Mouse (Mus musculus) lung, postnatal 0 days (tissue): ENCODE measurements around the gene Atp5j2. TPM values are rescaled to one million over a fixed set of nuclear protein-coding genes. Genes with fewer than 3 reads are reported as not detected.

Experiments
- ATAC-seq: fragments of 200-750 bp; cut with Nextera tagmentation; 2 replicates; pipeline ENCODE4 v1.8.0; 2017; ENCODE audit warnings: moderate library complexity
- DNase-seq: peaks from one replicate; pipeline ENCODE4 v3.0.0-alpha.2; 2016; ENCODE audit warnings: low spot score
- H3K27ac ChIP-seq: fragments of 300-500 bp; sonication (generic); 2 replicates; pipeline ENCODE4 v1.5.1; 2014; ENCODE audit warnings: antibody characterized with exemption, mild to moderate bottlenecking, low read length, mixed read lengths
- H3K27me3 ChIP-seq: fragments of 300-500 bp; sonication (generic); replicated peaks from 2 replicates; pipeline ENCODE4 v1.6.1; 2014; ENCODE audit warnings: low read length, mixed read lengths; ENCODE audit not compliant: insufficient read depth
- H3K36me3 ChIP-seq: fragments of 300-500 bp; sonication (generic); 2 replicates; pipeline ENCODE4 v1.6.1; 2014; ENCODE audit warnings: low read length, mixed read lengths; ENCODE audit not compliant: insufficient read depth
- H3K4me1 ChIP-seq: fragments of 300-500 bp; sonication (generic); 2 replicates; pipeline ENCODE4 v1.6.1; 2014; ENCODE audit warnings: antibody characterized with exemption, low read depth, low read length, mixed read lengths; ENCODE audit not compliant: insufficient read depth
- H3K4me2 ChIP-seq: fragments of 300-500 bp; sonication (generic); replicated peaks from 2 replicates; pipeline ENCODE4 v1.6.1; 2014; ENCODE audit warnings: low read depth, mild to moderate bottlenecking, low read length, moderate library complexity, mixed read lengths
- H3K4me3 ChIP-seq: fragments of 300-500 bp; sonication (generic); 2 replicates; pipeline ENCODE4 v1.5.1; 2014; ENCODE audit warnings: low read depth, low read length
- H3K9ac ChIP-seq: fragments of 300-500 bp; sonication (generic); replicated peaks from 2 replicates; pipeline ENCODE4 v1.6.1; 2014; ENCODE audit warnings: low read depth, mild to moderate bottlenecking
- H3K9me3 ChIP-seq: fragments of 300-500 bp; sonication (generic); 2 replicates; pipeline ENCODE4 v1.6.1; 2016; ENCODE audit warnings: low read length, mixed read lengths
- CTCF ChIP-seq: IDR thresholded peaks from 2 replicates; pipeline ENCODE4 v1.5.1; 2016; ENCODE audit warnings: antibody characterized with exemption, mild to moderate bottlenecking
- EP300 ChIP-seq: IDR thresholded peaks from 2 replicates; pipeline ENCODE4 v1.6.1; 2016; ENCODE audit warnings: antibody characterized with exemption, mild to moderate bottlenecking, control low read depth
- WGBS: fragments of 180-500 bp; shearing (Covaris S2); extraction: QIAGEN DNeasy Blood & Tissue Kit; methylation state at CpG from one replicate; pipeline ENCODE4 v1.1.7; 2014; 5-methylcytosine and 5-hydroxymethylcytosine counted together
- polyA plus RNA-seq: library from polyadenylated mRNA; unstranded; fragments of >200 nt; fragmentation: Nextera tagmentation; extraction: Ambion mirVana; gene quantifications from 2 replicates; pipeline ENCODE4 v1.2.1, GENCODE M21; 2015

Gene Atp5j2
- polyA plus RNA-seq, 1 experiment from 2014 or later: 396 TPM

DNA sequence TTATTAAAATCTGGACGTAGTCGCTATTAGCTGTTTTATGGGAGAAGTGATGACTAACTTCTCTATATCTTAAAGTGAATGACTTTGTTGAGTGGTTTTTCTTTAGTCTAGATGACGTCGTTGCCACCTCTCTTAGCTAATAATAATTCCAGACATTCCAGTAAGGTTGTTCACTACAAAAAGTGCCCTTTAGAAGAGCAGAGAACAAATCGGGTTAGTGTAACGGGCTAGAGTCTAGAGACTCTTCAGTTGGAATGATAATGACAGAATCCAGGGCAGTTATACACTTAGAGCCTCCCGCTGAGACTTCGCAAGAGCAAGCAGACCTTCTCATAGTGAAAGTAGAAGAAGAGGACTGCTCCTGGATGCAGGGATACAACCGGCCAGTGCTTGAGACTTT is 13.2 kb upstream of the Atp5j2 start:
- 11% methylated on average over 9 of the region's 9 CpGs for WGBS
- Histone ChIP-seq H3K9me3 (no peaks in the 10 kb centered on the region), H3K4me3 (peak overlapping the region; percentile 58), H3K27ac (peak overlapping the region; percentile 55), H3K27me3 (no peaks in the 10 kb centered on the region), H3K4me2 (peak overlapping the region; percentile 61), H3K36me3 (no peaks in the 10 kb centered on the region), H3K4me1 (peaks cover 7% of the 10 kb centered on the region; the same call in 1 of the 2 replicates), H3K9ac (peak overlapping the region; percentile 58; the same call in 1 of the 2 replicates)
- DNase-seq (peak; percentile 95), ATAC-seq (peak; percentile 37)
- TF ChIP-seq CTCF (no peak), EP300 (peak; percentile 98)

DNA sequence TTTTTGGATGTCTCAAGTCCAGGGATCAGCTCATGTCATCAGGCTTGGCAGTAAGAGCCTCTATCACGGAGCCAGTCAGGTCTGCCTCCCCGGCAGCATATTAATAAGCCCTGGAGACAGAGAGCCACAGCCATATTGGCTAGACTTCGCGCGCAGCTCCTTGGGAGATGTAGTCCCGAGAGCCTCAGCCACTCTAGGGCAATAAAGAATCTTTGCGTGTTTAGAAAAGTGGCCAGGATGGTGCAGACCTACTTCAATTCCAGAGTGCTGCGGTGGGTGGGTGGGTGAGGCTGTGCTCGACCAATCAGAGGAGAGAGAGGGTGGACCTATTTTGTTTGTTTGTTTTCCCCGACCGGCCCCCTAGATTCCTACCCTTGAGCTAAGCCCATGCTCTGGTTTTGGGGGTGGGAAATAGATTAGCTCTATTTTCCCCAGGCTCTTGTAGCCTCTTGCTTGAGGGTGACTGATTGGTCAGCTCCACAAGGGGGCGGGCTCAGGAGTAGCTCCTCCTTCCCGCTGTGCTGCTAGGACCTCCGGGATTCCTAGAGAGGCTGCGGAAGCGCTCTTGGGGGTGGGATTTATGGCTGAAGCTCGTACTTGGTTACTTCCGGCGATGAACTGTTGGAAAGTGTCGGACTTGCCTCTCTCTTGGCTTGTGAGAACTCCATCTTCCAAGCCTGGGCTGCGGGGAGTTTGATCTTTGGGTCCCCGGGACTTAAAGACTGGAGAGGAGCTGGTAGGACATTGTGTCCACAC is 12.3 kb upstream of the Atp5j2 start, which contains the start of gene Zkscan5:
Gene Zkscan5, plus strand, starts transcription at position 627 of the 756 bp plus-strand sequence.
- peaks cover 7% of the 10 kb centered on the region; the same call in 1 of the 2 replicates for H3K4me1 ChIP-seq
- peak; percentile 64; the same call in 1 of the 2 replicates for TF ChIP-seq EP300
- no peak; the same call in 1 of the 2 replicates for TF ChIP-seq CTCF
- peak within 1 kb of the TSS; percentile 61 for H3K4me2 ChIP-seq
- peak within 1 kb of the TSS; percentile 58 for H3K9ac ChIP-seq
- under 1% methylated on average over 22 of the region's 22 CpGs for WGBS
- ATAC-seq (peak; percentile 95), DNase-seq (peak; percentile 99)
- no peaks in the 10 kb centered on the region for H3K36me3 ChIP-seq
- H3K27ac ChIP-seq: peak within 1 kb of the TSS; percentile 91
- H3K4me3 ChIP-seq: peak within 1 kb of the TSS; percentile 58
- H3K27me3 ChIP-seq: no peaks in the 10 kb centered on the region
- no peaks in the 10 kb centered on the region for H3K9me3 ChIP-seq

DNA sequence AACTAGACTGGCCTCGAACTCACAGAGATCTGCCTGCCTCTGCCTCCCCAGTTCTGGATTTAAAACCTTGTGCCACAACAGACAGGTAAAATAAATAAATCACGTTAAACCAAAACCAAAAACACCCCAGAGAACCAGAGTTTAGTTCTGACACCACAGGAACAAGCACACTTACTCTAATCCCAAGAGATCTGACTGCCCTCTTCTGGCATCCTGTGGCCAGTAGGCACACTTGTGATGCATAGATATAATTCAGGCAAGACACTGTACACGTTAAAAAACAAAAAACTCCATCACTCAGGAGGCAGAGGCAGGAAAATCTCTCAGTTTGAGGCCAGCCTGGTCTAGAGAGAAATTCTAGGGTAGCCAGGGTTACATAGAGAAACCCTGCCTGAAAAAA is 10.6 kb upstream of the Atp5j2 start:
- Histone ChIP-seq H3K9ac (no peak overlapping the region), H3K4me1 (peaks cover 7% of the 10 kb centered on the region; the same call in 1 of the 2 replicates), H3K27me3 (no peaks in the 10 kb centered on the region), H3K9me3 (no peaks in the 10 kb centered on the region), H3K4me3 (no peak overlapping the region), H3K36me3 (0 out of 2 replicates have a peak, but pooled peaks cover 7% of the 10 kb centered on the region), H3K27ac (no peak overlapping the region), H3K4me2 (no peak overlapping the region)
- DNase-seq (no peak), ATAC-seq (no peak)
- 44% methylated on average over 3 of the region's 3 CpGs for WGBS
- TF ChIP-seq CTCF: 0 out of 2 replicates have a peak, but pooled peaks have one; percentile 12
- TF ChIP-seq EP300: no peak

DNA sequence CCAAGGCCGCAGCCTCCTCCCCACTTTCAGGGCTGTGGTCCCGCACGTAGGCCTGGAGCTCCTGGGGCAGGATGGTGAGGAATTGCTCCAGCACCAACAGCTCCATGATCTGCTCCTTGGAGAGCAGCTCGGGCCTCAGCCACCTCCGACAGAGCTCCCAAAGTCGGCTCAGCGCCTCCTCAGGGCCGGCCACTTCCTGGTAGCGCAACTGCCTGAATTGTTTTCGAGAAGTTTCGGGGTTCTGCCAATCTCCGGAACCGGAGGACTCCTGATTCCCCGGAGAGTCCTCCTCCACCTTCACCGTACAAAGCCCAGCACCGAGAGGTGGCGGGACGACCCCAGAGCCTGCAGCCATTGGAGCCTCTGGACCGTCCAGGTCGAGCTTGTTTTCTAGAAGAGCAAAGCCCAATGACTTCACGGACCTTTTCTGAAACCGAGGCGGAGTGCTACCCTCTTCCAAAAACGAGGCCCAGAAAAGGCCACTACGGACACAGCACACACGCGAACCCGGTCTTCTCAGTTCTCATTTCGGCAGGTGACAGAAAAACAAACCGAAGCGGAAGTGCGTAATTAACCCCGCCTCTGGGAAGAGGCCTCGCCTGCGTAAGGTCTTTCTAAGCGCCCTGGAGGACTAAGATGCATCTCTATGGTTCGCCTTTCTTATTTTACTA is 9.6 kb upstream of the Atp5j2 start, which contains the start of gene Zkscan14:
Gene Zkscan14, minus strand, starts transcription at position 548 of the 671 bp plus-strand sequence.
- Histone ChIP-seq H3K27me3 (no peaks in the 10 kb centered on the region), H3K4me1 (peaks cover 7% of the 10 kb centered on the region; the same call in 1 of the 2 replicates), H3K27ac (peak within 1 kb of the TSS; percentile 96), H3K9me3 (no peaks in the 10 kb centered on the region), H3K4me2 (peak within 1 kb of the TSS; percentile 91), H3K4me3 (peak within 1 kb of the TSS; percentile 89), H3K9ac (peak within 1 kb of the TSS; percentile 94), H3K36me3 (0 out of 2 replicates have a peak, but pooled peaks cover 8% of the 10 kb centered on the region)
- DNase-seq: peak; percentile 95
- ATAC-seq: peak; percentile 7; the same call in 1 of the 2 replicates
- TF ChIP-seq EP300 (peak; percentile 37; the same call in 1 of the 2 replicates), CTCF (no peak)
- 2% methylated on average over 37 of the region's 37 CpGs for WGBS

DNA sequence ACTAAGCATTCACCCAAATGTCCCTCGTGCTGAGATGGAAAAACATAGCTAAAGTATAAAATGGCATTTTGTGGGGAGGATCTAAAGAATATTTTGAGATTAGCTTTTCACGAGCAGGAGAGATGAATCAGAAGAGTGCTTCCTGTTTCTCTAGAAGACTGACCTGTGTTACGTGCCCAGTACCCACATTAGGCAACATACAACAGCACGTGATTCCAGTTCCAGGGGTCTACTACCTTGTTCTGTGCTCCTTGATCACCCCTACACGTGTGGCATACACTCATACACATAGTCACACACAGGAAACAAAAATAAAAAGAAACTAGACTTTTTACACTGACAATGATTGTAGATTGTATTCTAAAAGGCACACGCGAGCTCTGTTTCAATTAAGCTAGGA is 8.5 kb upstream of the Atp5j2 start:
- 0 out of 2 replicates have a peak overlapping the region, but pooled peaks have one; percentile 23 for H3K9ac ChIP-seq
- H3K4me1 ChIP-seq: peaks cover 7% of the 10 kb centered on the region; the same call in 1 of the 2 replicates
- 76% methylated on average over 7 of the region's 7 CpGs for WGBS
- H3K4me3 ChIP-seq: no peak overlapping the region
- no peaks in the 10 kb centered on the region for H3K27me3 ChIP-seq
- no peaks in the 10 kb centered on the region for H3K9me3 ChIP-seq
- TF ChIP-seq EP300: no peak
- TF ChIP-seq CTCF: no peak
- no peak for DNase-seq
- no peak overlapping the region for H3K27ac ChIP-seq
- H3K4me2 ChIP-seq: peak overlapping the region; percentile 91; the same call in 1 of the 2 replicates
- no peak for ATAC-seq
- peaks cover 18% of the 10 kb centered on the region; the same call in 1 of the 2 replicates for H3K36me3 ChIP-seq
